Mouse (Mus musculus) c-Kit-positive CD71-positive TER-119-negative erythroid progenitor cells, embryonic 14.5 days (primary cell): ENCODE results near the gene Tspan14.

Source experiments
- DNase-seq: peaks from one replicate; pipeline ENCODE4 v3.0.0-alpha.2; 2013; ENCODE audit warnings: low read depth

Gene Tspan14

GRCm38 (mm10) chr14:40874565-40874964, 92.0 kb downstream of the Tspan14 start:
- DNase-seq: no peak

GRCm38 (mm10) chr14:40873961-40874360, 92.6 kb downstream of the Tspan14 start:
- no peak for DNase-seq

GRCm38 (mm10) chr14:40870598-40870997, 96.0 kb downstream of the Tspan14 start:
- DNase-seq: no peak

GRCm38 (mm10) chr14:40864811-40865514, 101.6 kb downstream of the Tspan14 start:
- no peak for DNase-seq

- DNase-seq: no peak
Measured at GRCm38 (mm10) chr14:40863659-40864058, 102.9 kb downstream of the Tspan14 start.

GRCm38 (mm10) chr14:40863022-40863421, 103.6 kb downstream of the Tspan14 start:
- no peak for DNase-seq
